Mouse (Mus musculus) CD4-positive, CD25-positive, alpha-beta regulatory T cell, adult 2 months (primary cell): ENCODE measurements around the gene Dlx5.

Experiments
- DNase-seq: peaks from one replicate; pipeline ENCODE4 v3.0.0-alpha.2; 2012; ENCODE audit warnings: low read depth, low spot score

Gene Dlx5

DNA sequence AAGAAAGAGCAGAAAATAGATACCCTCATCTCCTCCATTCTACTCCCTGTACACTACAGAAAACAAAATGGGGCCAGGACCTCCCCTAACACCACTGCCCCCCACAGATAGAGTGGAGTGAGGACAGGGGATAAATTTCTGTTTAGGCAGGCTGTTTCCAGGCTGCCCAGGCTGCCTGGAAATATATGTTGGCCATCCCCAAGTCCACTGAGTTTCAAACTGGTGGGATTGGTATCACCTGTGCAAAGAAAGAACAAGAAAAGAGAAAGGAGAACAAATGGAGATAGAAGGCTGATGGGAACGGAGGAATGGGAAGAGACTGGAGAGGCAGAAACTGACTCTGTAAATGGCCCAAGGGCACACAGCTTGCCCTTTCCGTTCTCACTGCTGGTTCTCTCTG, 5.7 kb downstream of the Dlx5 start:
- no peak for DNase-seq

DNA sequence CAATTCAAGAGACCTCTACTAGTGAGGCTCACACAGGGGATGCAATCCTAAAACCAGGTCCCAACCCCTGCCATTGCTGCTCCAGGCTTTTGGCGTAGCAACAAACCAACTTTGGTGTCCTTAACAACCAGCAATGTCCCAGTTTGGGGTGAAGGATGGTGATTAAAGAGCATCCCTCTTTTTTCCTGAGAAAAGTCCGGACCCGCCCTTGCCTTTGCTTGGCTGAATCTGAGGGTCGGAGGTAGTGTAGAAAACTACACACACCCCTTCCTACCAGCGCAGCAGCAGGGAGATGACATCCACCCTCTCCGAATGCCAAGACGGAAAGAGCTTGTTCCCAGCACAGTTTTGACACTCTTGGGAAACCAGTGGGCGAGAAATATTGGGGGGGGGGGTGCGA, 6.2 kb downstream of the Dlx5 start:
- DNase-seq = no peak

DNA sequence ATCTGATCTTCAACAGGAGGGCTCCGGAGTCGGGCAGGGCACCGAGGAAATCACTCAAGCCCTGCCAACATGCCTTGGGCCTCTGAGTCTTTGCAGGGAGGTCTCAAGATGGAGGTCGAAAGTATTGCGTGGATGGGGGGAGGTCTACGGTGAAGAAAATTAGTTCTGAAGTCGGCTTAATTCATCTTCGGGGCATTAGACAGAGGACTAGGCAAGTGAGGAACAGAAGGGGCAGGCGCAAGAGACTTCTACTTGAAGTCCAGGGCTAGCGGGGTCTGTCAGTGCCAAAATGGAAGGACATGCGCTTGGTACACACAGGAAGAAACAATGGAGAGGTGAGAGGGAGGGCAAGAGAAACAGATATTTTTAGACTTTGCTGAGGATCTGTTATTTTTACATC, 6.7 kb downstream of the Dlx5 start:
- no peak for DNase-seq

DNA sequence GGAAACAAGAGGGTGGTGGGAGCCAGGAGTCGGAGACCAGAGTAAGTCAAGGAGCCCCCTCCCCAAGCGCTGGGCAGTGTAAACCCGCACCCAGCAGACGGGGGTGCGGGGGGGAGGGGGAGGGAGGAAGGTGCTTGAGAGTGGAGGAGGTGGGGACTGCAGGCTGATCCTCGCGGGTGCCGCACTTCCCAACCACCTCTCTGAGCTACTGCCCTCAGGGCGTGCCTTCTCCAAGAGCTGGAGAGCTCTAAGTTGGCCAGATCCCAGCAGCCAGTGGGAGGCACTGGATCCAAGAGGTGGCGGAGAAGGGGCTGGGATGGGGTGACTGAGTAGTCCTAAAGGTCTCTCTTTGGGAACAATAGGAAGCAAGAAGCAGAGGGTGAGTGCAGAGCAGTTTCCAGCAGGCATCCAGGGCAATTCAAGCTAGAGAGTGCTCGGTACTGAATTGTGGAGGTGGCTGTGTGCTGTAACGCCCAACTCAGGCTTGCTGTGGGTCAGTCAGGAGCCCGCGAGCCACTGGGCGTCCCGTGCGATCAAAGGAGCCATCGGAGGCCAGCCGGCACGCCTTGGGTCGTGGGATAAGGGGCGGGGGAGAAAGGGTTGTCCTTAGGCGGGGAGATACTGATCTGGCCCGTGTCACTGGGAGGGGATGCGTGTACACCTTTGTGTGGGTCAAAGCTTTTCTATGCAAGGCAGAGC, 7.7 kb downstream of the Dlx5 start:
- no peak for DNase-seq

DNA sequence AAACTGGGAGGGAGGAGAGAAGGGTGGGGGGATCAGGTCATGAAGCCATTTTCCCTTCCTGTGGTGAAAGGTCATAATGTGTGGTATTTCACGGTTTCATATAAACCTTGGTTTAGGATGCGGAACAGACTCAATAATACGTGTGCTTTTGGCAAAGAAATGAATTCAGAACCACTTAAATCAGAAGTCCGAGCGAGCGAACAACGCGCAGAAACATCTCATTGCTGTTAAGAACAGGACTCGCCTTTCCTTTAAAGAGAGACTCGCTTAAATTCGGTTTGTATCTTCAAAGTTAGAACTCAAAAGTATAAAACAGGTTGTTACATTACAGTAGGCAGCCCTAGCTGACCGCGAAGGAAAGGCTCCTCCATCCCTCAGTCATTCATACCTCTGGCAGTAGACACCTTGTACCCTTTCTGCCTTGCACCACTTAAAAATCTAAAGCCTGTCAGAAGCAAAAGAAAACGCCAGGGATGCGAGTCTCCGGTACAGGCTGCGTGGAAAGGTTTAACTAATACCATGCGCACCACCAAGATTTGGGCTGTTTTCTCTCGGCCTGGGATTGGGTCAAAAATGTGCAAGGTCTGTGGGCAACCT, 8.3 kb downstream of the Dlx5 start:
- DNase-seq = no peak

DNA sequence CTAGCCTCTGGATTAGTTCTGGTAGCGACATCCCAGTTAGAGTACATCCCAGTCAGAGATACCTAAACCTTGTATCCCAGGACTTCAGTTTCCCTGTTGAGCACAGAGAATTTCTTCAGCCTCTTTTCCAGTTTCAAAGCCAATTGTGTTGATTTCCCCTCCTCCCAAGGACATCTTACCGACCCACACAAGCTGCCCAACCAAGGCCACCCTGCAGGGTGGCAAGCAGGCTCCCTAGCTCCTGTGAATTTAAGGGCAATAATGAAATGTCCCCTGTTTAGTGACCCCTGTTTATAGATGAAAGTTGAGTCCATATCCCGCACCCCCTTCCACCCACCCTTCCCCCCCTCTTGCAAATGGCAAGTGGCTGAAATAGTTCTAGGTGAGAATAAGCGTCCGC, 9.0 kb downstream of the Dlx5 start:
- DNase-seq = no peak

DNA sequence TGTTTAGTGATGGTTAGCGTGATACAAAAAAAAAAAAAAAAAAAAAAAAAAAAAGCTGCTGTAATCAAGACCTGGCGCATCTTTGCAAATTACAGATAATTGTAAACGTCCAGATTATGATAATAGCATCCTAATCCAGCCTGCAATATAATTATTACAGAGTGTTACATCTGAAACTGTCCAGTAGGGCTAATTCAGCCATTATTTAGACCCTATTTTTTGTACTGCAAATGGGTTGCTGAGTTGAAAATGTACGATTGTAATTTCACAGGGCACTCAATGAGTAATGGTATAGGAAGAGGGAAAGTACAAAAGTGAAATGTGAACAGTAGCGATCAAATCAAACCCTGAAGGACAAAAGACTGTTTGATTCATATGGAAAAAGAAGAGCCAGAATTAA, 10.2 kb downstream of the Dlx5 start:
- DNase-seq = no peak

DNA sequence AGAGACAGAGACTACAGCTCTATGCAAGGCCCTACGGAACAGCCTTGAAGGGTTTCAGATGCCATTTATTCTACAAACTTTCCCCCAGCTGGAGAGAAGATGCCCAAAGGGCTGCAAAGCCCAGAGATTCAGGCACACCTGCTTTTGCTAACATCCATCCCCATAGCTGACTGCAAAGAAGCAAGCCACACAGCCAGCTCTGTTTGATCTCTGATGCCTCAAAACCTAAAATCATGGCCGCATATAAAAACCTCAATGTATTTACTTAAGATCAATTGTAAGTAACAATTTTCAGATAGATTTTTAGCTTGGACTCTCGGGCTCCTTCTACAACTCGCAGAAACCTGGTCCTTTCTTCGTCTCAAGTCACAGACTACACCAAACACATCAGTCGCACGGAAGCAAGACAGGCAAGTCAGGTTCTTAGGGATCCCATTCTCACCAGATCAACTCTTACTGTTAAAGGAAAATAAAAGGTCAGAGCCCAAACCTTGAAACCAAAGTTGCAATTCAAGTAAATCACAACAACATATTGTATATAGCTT, 10.9 kb downstream of the Dlx5 start:
- no peak for DNase-seq

DNA sequence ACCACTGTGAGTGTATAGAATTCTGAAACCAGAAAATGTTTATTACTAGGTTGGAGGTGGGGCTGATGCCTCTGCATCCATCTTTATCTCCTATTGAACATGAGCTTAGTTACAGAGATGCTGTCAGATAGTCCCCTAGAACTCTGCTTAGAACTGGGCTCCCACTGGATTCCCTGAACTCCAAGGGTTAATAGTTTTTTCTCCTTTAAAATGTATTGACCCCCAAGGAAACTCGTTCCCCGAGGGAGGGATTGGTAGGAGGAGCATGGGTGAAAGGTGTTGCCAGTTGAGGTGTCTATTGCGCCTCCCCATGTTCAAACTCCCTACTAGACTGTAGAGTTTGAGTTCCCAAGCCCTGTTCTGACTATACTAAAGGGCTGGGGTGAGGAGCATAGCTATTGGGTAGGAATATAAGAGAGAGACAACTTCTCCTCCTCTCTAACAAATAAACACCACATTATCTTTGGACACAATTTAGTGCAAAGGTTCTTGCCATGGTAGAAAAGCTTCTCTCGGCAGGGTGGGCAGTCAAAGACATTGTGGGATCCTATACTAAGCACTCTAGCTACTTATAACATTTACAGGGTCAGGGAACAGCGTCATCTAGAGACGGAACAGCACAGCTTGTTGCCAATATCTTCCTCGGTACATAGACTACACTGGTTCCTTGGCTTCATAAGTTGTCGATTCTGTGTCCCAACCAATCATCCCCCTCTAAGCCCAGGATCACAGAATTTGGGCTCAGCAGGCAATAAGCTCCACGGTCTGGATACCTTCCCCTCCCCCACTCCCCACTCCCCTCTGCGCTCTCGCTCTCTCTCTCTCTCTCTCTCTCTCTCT, 11.7 kb downstream of the Dlx5 start:
- DNase-seq = no peak

DNA sequence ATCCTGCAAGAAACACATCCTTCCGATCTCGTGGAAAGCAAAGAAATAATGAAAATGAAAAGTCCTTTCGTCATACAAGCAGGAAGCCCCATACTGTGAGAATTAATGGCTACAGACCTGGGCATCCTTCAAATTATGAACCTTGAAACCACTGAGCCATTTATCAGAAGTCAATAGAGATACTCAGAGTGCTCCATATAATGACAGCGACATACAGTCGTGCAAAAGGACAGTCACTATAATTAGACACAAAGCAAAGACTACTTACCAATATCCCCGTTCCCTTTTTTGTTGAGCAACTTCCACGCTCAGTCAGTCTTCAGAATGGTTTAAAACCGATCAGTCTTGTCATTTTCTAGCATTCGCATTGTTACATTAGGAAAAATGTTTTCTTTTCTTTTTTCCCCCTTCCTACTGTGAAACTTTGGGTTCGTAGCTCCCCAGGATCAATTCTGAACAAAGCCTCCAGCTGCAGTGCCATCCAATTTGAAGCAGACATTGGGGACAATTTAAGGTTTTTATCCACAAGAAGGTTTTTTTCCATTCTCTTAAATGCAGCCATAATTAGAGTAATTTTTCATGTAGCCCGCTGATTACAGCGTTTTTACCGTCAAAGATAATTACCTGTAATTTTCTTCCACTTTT, 12.7 kb downstream of the Dlx5 start:
- no peak for DNase-seq

DNA sequence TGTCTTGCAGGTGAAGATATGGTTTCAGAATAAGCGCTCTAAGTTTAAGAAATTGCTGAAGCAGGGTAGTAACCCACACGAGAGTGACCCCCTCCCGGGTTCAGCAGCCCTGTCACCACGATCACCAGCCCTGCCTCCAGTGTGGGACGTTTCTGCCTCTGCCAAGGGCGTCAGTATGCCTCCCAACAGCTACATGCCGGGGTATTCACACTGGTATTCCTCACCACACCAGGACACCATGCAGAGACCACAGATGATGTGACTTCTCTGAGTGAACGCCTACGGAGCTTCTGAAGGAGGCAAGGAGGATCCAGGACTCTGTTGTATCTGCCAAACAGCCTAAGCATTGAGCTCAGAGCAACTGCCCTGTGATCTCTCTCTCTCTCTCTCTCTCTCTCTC, 14.9 kb downstream of the Dlx5 start:
- no peak for DNase-seq

DNA sequence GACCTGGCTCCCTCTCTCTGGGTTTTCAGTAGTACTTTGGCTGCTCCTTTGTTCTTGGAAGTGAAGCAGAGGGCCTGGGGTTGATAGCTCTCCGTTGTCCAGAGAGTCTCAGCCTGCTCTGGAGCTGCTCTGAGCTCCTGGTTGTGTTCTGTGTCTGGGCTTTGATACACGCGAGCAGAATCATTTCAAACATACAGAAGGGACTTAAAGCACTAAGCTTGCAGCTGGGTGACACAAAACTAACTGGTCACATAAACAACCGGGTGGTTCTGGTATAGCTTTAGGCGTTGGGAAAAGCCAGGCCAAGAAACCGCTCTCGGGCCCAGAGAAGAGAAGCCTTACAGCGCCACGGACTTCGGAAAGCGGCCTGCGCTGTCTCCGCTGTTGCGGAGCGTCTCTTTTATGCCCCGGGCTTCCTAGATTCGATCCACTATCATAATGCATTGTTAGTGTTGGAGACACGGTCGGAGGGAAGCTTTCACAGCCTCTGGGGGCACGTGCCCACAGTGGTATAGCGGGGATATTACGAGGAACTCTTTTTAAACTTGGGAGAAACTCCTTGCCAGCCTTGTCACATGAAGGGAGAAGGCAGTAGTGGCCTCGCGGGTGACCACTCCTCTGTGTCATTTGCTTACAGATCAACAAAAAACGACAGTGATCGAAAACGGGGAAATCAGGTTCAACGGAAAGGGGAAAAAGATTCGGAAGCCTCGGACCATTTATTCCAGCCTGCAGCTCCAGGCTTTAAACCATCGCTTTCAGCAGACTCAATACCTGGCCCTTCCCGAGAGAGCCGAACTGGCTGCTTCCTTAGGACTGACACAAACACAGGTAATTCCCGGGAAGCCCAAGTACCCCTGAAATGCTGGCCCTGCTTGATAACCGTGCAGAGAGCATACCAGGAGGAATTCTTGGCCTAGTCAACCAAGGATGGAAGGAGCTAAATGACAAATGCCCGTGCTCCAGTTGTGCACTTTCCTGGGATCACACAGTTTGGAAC, 17.1 kb downstream of the Dlx5 start:
- no peak for DNase-seq

DNA sequence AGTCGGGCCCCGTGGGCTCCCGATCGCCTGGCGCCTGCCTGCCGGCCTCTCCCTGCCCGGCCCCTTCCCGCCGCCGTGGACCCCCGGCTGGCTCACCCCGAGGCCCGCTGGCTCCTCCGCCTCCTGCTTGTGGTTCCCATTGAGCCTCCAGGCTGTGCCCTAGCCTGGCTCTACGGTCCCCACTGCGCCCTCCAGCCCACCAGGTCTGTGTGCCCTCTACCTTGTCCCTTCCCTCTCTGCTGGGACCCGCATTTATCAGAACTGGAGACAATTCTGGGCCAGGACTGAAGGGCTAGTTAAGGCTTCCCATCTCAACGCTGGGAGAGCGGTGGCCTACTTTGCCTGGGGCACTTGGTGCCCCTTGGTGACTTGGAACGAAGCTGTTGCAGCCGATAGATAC, 17.9 kb downstream of the Dlx5 start:
- DNase-seq = no peak

DNA sequence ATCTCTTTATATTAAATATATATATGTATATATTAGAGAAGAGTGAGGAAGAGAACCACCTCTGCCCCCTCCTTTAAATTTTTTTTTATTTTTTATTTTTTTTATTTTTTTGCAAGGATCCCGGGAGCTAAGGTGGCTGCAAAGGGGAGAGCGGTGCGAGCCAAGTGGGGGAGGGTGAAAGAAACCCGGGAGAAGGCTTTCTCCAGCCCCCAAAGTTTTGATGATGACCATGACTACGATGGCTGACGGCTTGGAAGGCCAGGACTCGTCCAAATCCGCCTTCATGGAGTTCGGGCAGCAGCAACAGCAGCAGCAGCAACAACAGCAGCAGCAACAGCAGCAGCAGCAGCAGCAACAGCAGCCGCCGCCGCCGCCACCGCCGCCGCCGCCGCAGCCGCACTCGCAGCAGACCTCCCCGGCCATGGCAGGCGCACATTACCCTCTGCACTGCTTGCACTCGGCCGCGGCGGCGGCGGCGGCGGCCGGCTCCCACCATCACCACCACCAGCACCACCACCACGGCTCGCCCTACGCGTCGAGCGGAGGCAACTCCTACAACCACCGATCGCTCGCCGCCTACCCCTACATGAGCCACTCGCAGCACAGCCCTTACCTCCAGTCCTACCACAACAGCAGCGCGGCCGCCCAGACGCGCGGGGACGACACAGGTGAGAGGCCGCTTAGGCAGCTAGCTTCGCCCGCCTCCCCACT, 18.6 kb downstream of the Dlx5 start, which contains the start of gene Dlx6:
Gene Dlx6, plus strand, starts transcription at position 175 of the 711 bp plus-strand sequence.
- peak; percentile 7 for DNase-seq

DNA sequence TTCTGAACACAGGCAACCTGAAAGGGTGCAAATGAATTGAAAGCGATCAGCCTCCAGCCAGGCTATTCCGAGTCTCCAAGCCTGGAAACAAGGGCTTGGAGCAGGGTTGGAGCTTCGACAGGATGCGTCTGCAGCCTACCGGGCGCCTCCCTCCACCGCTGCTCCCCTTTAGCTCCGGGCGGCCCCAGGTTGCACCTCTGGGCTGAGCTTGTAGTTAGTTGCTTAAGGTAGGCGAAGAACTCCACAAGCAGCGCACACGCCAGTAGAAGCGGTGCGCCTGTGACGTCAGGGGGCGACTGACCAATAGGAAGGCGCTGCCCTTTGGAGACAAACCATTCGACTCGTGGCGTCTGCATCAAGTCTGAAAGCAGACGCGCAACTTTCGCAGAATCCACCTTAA, 19.3 kb downstream of the Dlx5 start:
- DNase-seq = peak; percentile 18

DNA sequence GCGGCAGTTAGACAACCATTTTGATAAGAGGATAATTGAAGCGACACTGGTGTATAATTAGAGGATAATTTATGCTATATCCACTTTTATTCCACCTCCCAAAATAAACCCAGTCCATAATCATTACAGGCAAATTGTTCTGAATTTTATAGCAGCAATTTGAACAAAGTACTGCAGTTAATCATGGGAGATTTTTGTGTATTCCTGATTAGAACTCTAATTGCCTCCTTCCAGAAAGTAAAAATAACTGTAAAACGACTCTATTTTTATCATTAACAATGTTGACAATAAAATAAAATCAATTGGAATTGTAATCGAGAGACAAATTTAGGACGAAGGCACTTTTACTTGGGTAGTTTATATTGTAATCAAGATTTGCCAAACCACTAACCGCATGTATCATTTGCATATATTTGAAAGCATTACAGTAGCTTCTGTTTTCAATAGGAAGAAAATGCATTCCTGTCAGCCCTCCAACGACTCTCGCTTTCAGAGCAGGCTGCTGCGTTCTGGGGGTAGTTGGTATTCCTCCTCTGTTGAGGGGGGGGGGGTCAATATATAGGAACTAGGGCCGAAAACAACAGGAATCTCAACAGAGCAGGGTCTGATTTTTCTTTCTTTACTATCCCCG, 20.0 kb downstream of the Dlx5 start:
- DNase-seq = no peak

DNA sequence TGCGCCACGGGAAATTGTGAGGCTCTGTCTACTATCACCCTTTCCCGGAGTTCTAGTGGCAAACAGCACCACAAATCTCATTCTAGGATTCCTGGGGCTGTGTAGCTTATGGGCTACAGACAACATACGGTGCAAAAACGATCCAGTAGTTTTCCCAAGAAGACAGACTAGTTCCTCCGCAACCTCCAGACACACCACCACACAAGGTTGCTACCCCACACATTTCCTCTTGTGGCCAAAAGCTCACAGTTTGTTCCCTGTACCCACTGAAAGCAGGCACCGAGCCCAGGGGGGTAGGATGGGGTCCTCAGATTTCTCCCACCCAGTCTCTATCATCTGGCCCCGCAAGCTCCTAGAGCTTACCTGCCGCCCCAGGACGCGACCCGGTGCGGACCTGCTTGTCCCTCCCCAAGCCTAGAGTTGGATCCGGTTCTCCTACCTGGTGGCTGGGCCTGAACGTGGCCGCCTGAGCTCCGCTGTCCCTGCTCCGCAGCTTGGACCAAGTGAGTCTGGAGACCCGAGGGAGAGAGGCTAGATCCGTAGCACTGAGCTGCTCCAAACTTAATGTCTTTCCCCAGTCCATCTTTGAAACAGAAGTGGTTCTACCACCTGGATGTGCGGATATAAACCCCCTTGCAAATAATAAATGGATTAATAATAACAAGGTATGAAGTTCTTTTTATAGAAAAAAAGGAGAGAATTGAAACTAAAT, 20.6 kb downstream of the Dlx5 start:
- no peak for DNase-seq

DNA sequence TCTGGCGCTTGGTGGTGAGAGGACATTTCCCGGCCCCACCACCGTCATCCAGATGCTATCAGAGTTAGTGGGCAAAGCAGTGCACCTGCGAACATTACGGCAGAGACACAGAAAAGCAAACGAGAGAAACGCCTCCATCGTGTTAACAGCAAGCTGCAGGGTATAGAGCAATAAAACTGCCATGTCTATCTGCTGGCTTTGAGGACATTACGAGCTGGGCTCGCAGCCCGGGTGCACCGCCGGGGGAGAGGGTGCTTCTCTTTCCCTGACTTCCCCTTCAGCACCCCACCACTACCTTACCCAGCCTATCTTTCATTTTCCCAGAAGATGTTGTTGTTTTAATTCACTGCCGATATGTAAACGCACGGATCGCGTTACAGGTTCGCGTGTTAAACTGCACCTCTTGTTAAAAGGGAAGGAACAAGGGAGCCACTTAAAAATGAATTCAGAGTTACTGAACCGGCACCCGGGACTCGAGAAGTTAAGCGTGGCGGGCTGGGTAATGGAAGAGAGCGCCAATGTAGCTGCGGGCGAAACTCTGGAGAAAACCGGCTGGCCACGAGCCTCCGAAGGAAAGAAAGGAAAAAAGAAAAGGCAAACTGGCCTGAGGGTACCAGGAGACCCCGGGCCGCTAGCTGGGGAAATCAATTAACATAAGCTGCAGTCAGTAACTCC, 21.3 kb downstream of the Dlx5 start:
- no peak for DNase-seq
